Mouse (Mus musculus) CD4-positive naive resting alpha-beta T cell, adult 57 days (primary cell): ENCODE measurements around the gene Gm21983. TPM values are rescaled to one million over a fixed set of nuclear protein-coding genes. Genes with fewer than 3 reads are reported as not detected.

Experiments
- total RNA-seq: library from RNA; stranded (reverse); gene quantifications from one replicate; pipeline ENCODE4 v1.2.4, GENCODE M21; 2023

The Gm21983 gene
- not detected for total RNA-seq

DNA sequence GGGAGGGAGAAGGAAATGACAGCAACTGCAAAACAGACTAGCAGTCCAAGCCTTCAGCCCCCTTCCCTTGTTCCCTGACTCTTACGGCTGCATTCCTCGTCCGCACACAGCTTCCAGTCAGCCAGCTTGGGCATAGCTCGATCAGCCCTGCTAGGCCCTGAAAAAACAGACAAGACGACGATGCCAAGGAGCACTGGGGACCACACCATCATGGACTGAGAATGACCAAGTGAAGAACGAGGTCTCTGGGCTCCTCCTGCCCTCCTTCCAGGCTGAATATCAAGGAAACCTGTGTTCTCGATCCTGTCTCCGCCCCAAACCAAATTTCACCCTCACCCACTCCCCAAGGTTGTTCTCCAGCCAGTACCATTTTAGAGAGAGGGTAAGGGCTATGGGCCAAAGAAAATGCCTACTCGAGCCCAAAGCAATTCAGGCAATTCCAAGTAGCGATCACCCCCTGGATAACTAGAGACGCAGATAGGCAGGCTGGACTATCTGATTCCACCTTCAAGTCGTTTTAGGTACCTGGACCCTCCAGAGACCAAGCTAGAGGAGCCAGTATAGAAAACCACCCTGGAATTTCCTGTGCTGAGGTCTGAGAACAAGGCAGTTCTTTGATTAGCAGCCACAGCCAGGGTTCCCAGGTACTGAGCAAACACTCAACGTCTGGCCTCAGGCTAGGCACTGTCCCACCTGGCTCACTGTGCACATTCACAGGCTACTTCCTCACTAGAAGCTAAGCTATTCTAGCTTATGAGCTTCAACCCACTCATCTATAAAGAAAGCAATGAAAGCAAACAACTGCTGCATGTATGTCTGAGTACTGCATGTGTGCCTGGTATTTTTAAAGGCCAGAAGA is at the start of gene Gm21983, which contains the start of gene Mia:
Gene Gm21983, minus strand, starts transcription at position 250 of the 859 bp plus-strand sequence.
Gene Mia, minus strand, starts transcription at position 321 of the 859 bp plus-strand sequence.

DNA sequence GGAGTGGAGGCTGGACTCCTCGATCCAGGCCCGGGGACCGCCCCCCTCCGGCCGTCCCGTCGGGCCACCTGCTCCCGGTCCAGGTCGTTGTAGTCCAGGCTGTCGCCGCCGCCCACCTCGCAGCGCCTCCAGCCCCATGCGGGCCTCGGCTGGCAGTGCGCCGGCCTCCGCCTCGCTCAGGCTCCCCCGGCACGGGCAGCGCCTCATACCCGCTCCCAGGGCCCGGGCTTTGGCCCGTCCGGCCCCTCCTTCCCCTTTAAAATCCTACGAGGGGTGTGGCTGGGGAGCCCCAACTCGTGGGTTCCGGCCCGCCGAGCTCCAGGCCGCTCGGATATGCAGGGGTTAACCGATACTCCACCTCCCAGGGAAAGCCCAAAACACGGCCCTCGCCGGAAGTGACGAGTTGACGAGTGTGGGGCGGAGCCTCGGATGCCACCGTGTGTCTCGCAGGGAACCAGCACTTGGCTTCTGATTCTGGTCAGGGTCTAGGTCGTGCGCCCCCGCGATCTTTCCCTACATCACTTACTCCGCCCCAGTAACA is 47.5 kb upstream of the Gm21983 start, which contains the start of gene Itpkc:
Gene Itpkc, minus strand, starts transcription at position 381 of the 541 bp plus-strand sequence.

DNA sequence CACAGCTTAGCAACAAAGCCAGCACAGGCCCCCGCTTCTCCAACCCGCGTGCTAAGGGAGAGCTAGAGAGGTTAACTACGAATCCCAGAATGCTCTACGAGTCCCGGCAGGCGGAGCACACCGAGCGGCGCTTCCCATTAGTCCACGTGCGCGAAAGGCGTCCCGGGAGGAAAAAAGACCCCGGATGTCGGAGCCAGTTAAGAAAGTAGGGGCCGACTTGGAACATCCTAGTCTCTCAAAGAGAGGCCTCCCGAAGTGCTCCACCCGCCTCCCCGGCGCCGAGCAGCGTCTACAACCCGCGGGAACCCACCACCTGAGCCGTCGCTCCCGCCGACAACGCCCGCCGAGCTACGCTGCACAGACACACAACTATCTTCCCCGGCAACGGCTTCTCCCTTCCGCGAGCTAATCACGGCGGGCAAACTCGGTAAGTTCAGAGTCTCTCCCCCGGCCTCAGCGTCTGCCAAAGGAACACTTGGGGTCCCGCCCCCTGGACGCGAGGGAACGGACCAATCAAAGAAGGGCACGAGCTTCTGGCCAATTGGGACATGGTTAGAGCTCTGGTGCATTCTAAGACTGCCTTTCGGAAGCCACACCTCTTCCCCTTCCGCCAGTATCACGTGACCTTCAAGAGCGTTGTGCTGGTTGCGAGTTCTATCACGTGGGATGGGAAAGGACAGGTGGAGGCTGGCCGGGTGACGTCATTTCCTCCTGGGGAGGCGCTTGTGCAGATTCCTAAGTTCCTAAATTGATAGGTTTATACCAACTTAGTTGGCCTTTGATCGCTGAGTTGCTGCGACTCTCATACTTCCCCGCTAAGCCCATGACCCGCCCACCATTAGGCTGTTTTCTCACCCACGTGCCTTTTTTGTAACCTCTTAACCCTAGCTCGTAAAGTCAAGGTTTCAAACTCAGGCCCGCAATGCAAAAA is 15.1 kb upstream of the Gm21983 start, which contains the start of the genes BC024978 and Snrpa:
Gene BC024978, plus strand, starts transcription at position 101 of the 931 bp plus-strand sequence.
Gene Snrpa, minus strand, starts transcription at position 591 of the 931 bp plus-strand sequence.

DNA sequence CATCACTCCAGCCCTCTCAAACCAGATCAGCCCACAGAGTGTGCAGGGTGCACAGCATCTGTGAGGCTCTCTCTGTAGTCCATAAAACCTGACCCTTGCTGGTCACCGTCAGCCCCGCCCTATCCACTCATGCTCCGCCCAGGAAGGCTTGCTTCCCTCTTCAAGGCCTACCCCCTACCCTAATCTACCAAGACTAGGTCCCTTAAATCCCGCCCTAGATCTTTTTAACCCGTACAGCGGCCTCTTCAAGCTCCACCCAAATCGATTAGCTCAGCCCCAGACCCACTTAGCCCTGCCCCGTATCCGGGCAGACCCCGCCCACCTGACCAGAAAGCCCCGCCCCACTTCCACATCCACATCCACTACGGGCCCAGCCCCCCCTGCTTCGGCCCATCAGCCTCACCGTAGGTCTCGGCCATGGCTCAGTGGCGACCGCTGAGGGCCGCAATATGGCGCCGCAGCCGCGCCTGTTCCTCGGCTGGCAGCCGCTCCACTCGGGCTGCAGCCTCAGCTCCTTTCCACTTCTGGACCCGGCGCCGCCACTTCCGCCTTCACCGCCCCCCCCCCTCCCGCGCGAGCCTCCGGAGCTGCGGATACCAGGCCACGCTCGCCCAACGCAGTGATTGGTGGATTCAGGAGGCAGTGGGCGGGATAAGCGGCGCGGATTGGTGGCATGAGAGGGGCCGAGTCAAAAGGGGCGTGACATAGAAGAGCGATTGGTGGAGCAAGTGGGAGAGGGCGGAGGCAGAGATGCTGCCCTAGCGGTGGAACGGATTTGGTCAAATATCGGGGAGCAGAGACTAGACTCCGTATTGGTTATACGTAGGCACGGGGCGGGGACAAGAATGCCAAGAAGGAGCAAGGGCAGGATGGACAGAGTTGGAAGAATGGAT is 2.3 kb downstream of the Gm21983 start, which contains the start of gene Rab4b:
Gene Rab4b, minus strand, starts transcription at position 573 of the 893 bp plus-strand sequence.

DNA sequence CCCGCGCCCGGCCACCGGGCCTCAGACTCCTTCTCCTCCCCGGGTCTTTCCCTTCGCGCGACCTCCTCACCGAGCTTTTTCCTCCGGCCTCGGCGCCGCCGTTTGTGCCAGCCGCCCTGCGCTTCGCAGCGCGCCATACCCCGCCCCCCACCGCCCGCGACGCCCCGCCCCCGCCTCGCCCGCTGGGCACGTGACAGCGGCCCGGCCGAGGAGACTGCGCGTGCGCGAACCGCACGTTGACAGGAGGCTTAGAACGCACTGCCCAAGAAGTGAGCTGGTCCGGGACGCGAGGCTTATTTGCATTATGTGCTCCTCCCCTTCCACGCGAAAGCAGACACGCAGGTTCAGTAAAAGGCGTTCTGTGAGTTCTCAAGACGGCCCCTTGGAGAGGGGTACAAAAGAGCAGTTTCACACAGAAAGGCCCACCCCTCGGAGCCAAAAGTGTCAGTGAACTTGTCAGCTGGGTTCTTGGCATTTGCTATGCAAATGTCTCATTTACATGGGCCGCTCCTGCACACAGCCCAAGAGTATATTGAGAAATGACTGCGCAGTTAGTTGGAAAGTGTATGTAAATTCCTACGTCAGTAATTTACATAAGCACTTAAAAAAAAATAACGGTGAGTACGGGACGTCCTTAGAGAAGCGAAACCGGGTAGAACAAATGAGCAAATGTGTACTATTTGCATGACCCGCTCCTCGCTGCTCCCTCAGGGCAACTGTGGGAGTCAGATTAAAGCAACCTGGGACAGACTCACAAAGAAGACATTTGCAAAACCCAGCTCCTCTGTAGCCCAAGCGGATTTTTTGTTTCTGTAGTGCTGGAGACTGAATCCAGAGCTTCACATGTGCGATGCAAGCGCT is 14.0 kb downstream of the Gm21983 start, which contains the start of gene Egln2:
Gene Egln2, minus strand, starts transcription at position 189 of the 861 bp plus-strand sequence.

DNA sequence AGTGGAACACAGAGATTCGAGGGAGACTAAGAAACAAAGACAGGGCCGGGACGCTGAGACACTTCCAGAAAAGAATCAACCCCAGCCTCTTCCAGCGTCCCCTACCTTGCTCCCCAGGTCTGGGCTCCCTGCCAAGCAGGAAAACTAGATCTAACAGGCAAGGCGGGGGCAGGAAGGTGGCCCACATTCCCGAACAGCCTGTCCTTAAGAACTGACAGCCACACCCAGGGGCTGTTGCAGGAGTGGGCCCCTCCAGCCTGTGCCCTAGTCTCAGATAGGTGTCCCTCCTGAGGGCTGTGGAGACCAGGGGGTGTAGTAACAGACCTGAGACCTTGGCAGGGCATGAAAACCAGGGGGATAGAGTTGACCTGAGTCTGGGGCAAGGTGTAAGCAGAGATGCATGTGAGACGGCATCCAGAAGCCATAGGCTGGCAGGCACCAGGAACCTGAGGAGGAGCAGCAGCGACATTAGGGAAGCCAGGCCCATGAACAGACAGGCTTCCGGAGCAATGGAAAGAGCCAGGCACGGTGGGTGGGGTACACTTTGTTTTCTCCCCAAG is 27.6 kb downstream of the Gm21983 start, which contains the start of gene Cyp2t4:
Gene Cyp2t4, plus strand, starts transcription at position 510 of the 560 bp plus-strand sequence.

DNA sequence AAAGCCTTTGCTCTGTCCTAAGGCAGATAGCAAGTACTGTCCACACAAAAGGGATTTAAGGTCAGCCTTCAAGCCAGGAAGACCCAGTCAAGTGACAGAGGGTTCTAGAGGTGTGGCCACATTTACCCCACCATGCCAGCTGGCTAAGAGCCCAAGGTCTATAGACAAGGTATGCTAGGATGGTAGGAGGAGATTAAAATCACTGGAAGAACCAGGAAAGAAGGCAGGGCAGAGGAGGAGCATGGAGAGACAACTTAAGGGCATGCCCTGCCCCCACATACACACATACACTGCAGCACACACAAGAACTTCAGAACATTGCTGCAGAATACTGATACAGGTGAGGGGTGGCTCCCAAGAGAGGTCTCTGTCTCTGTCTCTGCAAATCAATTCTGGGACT is 61.2 kb downstream of the Gm21983 start, which contains the start of gene Cyp2f2:
Gene Cyp2f2, plus strand, starts transcription at position 234 of the 400 bp plus-strand sequence.

Other genes starting within 250 kb of the Gm21983 start
- not detected for gene Cyp2a22, start 241.7 kb downstream of the Gm21983 start, total RNA-seq
- not detected for gene Cyp2a12, start 152.0 kb downstream of the Gm21983 start, total RNA-seq
- not detected for gene Cyp2f2, start 61.2 kb downstream of the Gm21983 start, total RNA-seq
- gene Cyp2t4, start 27.4 kb downstream of the Gm21983 start, total RNA-seq, result not detected
- 91.9 TPM for gene Egln2, start 14.3 kb downstream of the Gm21983 start, total RNA-seq
- 101 TPM for gene Rab4b, start 2.2 kb downstream of the Gm21983 start, total RNA-seq
- gene Mia, start 71 bp upstream of the Gm21983 start, total RNA-seq, result 1.5 TPM
- 14.4 TPM for gene BC024978, start 14.7 kb upstream of the Gm21983 start, total RNA-seq
- gene Snrpa, start 15.2 kb upstream of the Gm21983 start, total RNA-seq, result 70.7 TPM
- 15.0 TPM for gene Itpkc, start 47.6 kb upstream of the Gm21983 start, total RNA-seq
- gene Coq8b, start 51.9 kb upstream of the Gm21983 start, total RNA-seq, result 18.0 TPM
- 2.4 TPM for gene Numbl, start 77.3 kb upstream of the Gm21983 start, total RNA-seq
- gene Ltbp4, start 156.6 kb upstream of the Gm21983 start, total RNA-seq, result 8.7 TPM
- 70.0 TPM for gene Shkbp1, start 174.9 kb upstream of the Gm21983 start, total RNA-seq
- 5.5 TPM for gene Gm20479, start 176.3 kb upstream of the Gm21983 start, total RNA-seq